Mouse (Mus musculus) brain, adult 10 weeks (tissue): Measurements from ENCODE around the gene Dynlrb2. TPM values are rescaled to one million over a fixed set of nuclear protein-coding genes. Genes with fewer than 3 reads are reported as not detected.

Experiments
- polyA plus RNA-seq: library from polyadenylated mRNA; stranded (reverse); fragments of 350-450 nt; fragmentation: Illumina TruSeq; extraction: RNeasy Lipid Tissue Mini Kit (QIAGEN cat#74804); gene quantifications from one replicate; pipeline ENCODE4 v1.2.3, GENCODE M21; 2015; ENCODE audit warnings: low read depth, low replicate concordance

Gene Dynlrb2
- polyA plus RNA-seq: 10.1 TPM

DNA sequence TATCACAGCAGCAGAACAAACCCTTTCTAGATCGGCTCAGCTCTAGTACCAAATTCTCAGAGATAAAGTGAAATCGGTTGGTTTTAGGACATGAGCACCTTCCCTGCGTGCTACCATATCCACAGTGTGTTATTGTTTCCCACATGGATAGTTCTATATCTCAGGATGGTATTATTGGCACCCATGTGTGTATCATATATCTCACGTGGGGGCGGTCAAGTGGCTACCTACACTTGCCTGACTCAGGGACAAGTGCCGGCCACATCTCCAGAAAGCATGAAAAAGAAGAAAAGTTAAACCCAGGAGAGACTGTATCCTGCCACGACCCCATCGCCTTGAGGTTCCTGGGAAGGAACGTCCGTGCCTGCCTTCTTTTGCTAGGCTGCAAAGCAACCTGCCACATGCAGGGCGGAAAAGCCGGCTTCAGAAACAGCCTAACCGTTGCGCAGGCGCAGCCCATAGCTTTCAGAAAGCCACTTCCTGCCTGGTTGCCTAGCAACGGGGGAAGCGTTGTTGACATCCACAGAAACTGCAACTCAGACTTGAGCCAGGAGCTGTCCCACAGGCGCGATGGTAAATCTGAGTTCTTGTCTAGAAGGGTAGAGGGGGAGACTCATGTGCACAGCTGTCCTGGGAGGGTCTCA lies at the start of gene Dynlrb2:
Gene Dynlrb2, plus strand, starts transcription at position 498 of the 644 bp plus-strand sequence.

Other genes with a start within 250 kb of the Dynlrb2 start
- gene Cdyl2, start 228.0 kb downstream of the Dynlrb2 start, polyA plus RNA-seq: 6.1 TPM